ENCODE assay signal across 10 mouse cellular contexts in the genomic region with DNA sequence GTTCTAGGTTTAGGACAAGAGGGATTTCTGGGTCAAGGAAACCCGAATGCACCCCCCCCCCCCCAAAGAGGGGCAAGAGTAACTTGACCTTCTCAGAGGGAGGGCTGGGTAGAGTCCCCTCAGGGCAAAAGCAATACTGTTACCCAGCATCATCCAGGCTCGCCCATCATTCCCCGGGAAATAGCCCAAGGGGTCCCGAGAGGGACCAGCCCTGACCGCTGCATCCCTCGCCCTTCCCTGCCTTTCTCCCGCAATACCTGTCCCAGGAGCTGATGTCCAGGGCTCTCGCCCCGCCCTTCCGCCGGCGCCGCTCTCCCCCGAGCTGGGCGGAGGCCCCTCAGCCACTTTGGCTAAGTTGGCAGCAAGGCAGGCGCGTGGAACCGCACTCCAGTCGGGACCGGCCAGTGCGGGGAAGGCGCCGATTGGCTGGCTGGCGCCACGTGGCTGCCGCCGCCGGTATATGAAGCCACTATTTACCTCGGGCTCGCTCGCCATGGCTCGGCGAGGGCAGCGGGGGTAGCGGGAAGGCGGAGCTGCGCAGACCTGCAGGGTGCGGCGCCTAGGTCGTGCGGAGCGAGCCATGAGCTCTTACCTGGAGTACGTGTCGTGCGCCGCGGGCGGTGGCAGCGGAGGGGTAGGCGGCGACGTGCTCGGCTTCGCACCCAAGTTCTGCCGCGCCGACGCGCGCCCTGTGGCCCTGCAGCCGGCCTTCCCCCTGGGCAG. TPM values are rescaled to one million over a fixed set of nuclear protein-coding genes. Genes with fewer than 3 reads are reported as not detected.
DNase-seq lines count a peak whose midpoint lies in the region; ATAC-seq and TF ChIP-seq lines count a peak whose summit lies in the region.
"Had no signal": no experiment of that assay in that cellular context is flagged by ENCODE, and none has a peak within 500 bp of the region (broad histone marks: within the 10 kb centered on the region; RNA-seq: fewer than 3 reads in every experiment).

Gene Hoxd1, plus strand, starts transcription at position 459 of the 723 bp plus-strand sequence.

- H3K9ac ChIP-seq in forebrain, embryonic 11.5 days (ENCODE audit: low read length), result no peak within 1 kb of the TSS
- peak within 1 kb of the TSS; percentile 18; the same call in 1 of the 2 replicates for H3K9ac ChIP-seq in intestine, embryonic 15.5 days
- no peak within 1 kb of the TSS for H3K9ac ChIP-seq in liver, embryonic 16.5 days (ENCODE audit: low read depth, low read length)

- peaks cover 71% of the 10 kb centered on the region for H3K27me3 ChIP-seq in forebrain, embryonic 11.5 days (ENCODE audit: control insufficient read depth, insufficient read depth, low read length)
- peaks cover 58% of the 10 kb centered on the region for H3K27me3 ChIP-seq in intestine, embryonic 15.5 days (replicated peaks)
- peaks cover 68% of the 10 kb centered on the region for H3K27me3 ChIP-seq in liver, embryonic 16.5 days (ENCODE audit: control insufficient read depth, insufficient read depth, low read depth, low read length)
- H3K27me3 ChIP-seq in testis, adult 2 months (ENCODE audit: control insufficient read depth, insufficient read depth, low read length), result no peaks in the 10 kb centered on the region

- H3K36me3 ChIP-seq in forebrain, embryonic 11.5 days (ENCODE audit: control insufficient read depth, insufficient read depth, low read length), result no peaks in the 10 kb centered on the region
- no peaks in the 10 kb centered on the region for H3K36me3 ChIP-seq in intestine, embryonic 15.5 days
- no peaks in the 10 kb centered on the region for H3K36me3 ChIP-seq in liver, embryonic 16.5 days (ENCODE audit: control insufficient read depth, insufficient read depth)
- H3K36me3 ChIP-seq in testis, adult 2 months (ENCODE audit: control insufficient read depth, insufficient read depth, low read length), result no peaks in the 10 kb centered on the region

- H3K4me1 ChIP-seq in forebrain, embryonic 11.5 days (replicated peaks; ENCODE audit: control insufficient read depth, insufficient read depth, low read length), result peaks cover 8% of the 10 kb centered on the region
- H3K4me1 ChIP-seq in intestine, embryonic 15.5 days (replicated peaks), result peaks cover 17% of the 10 kb centered on the region
- no peaks in the 10 kb centered on the region; the same call in 1 of the 2 replicates for H3K4me1 ChIP-seq in liver, embryonic 16.5 days (ENCODE audit: control insufficient read depth, low read depth, low read length)
- H3K4me1 ChIP-seq in testis, adult 2 months (ENCODE audit: control insufficient read depth, insufficient read depth, low read length), result peaks cover 13% of the 10 kb centered on the region

- H3K4me2 ChIP-seq in forebrain, embryonic 11.5 days (ENCODE audit: low read depth, low read length, severe bottlenecking), result peak within 1 kb of the TSS; percentile 69
- peak within 1 kb of the TSS; percentile 98 for H3K4me2 ChIP-seq in intestine, embryonic 15.5 days (replicated peaks)
- peak within 1 kb of the TSS; percentile 41 for H3K4me2 ChIP-seq in liver, embryonic 16.5 days (ENCODE audit: low read depth, low read length)

- H3K4me3 ChIP-seq in forebrain, embryonic 11.5 days (ENCODE audit: low read depth, low read length), result peak within 1 kb of the TSS; percentile 40
- peak within 1 kb of the TSS; percentile 53 for H3K4me3 ChIP-seq in intestine, embryonic 15.5 days (replicated peaks)
- peak within 1 kb of the TSS; percentile 40 for H3K4me3 ChIP-seq in liver, embryonic 16.5 days (ENCODE audit: low read depth, low read length)
- H3K4me3 ChIP-seq in testis, adult 2 months (ENCODE audit: control insufficient read depth, low read depth, low read length), result peak within 1 kb of the TSS; percentile 52
- H3K4me3 ChIP-seq: erythroblast, embryonic 14.5 days had no signal

- 1% methylated on average over 61 of the region's 61 CpGs for WGBS in forebrain, embryonic 11.5 days
- under 1% methylated on average over 60 of the region's 61 CpGs for WGBS in intestine, embryonic 15.5 days
- WGBS in liver, embryonic 16.5 days (ENCODE audit: insufficient replicate concordance), result under 1% methylated on average over 60 of the region's 61 CpGs

- H3K27ac ChIP-seq in forebrain, embryonic 11.5 days (ENCODE audit: low read depth, low read length), result no peak within 1 kb of the TSS
- H3K27ac ChIP-seq in intestine, embryonic 15.5 days, result no peak within 1 kb of the TSS
- H3K27ac ChIP-seq in liver, embryonic 16.5 days (ENCODE audit: low read length), result no peak within 1 kb of the TSS
- no peak within 1 kb of the TSS for H3K27ac ChIP-seq in testis, adult 2 months (ENCODE audit: control insufficient read depth, insufficient read depth, low read depth, low read length)

- peak; percentile 33 to 35 for DNase-seq in cerebellum, postnatal 14 days
- DNase-seq in cerebellum, postnatal 36 days, result no peak
- peak; percentile 60 for DNase-seq in ES-CJ7 (ENCODE audit: low read depth, low spot score)
- peak; percentile 80 for DNase-seq in forebrain, embryonic 11.5 days (ENCODE audit: low spot score)
- no peak for DNase-seq in spleen, postnatal 10 days (ENCODE audit: low spot score in 2 of 2)

- ATAC-seq in forebrain, embryonic 11.5 days (replicated peaks; ENCODE audit: low FRiP score), result peak; percentile 63; the same call in 1 of the 2 replicates
- ATAC-seq in intestine, embryonic 15.5 days, result peak; percentile 92
- ATAC-seq in liver, embryonic 16.5 days (ENCODE audit: low read depth), result no peak

- H3K9me3 ChIP-seq in forebrain, embryonic 11.5 days (ENCODE audit: control insufficient read depth, low read length), result no peaks in the 10 kb centered on the region
- no peaks in the 10 kb centered on the region for H3K9me3 ChIP-seq in intestine, embryonic 15.5 days
- H3K9me3 ChIP-seq in liver, embryonic 16.5 days (replicated peaks; ENCODE audit: control insufficient read depth, low read length), result no peaks in the 10 kb centered on the region

- no peak for TF ChIP-seq CTCF in testis, adult 2 months (IDR thresholded peaks at IDR 0.05; ENCODE audit: control insufficient read depth, insufficient read depth, insufficient replicate concordance, low read depth, low read length)

- no peak for TF ChIP-seq POLR2A in testis, adult 2 months (IDR thresholded peaks at IDR 0.05; ENCODE audit: control insufficient read depth, low read depth, low read length)

RNA-seq across cellular contexts. Expression of gene Hoxd1, which starts in this region (rescaled TPM):
- polyA plus RNA-seq in forebrain, embryonic 11.5 days (2014; fragmentation: Nextera tagmentation; extraction: Ambion mirVana), result not detected in 2 replicates
- 0.09 and 0.10 TPM in 2 replicates for polyA plus RNA-seq in intestine, embryonic 15.5 days (2015; fragmentation: Nextera tagmentation; extraction: Ambion mirVana)
- polyA plus RNA-seq in liver, embryonic 16.5 days (2015; fragmentation: Nextera tagmentation; extraction: Ambion mirVana), result not detected in 2 replicates
- not detected in 2 replicates for polyA plus RNA-seq in testis, adult 2 months (2012; rRNA removed)
- polyA plus RNA-seq: erythroblast, embryonic 14.5 days; spleen, adult 2 months had no signal

Comparison
In these comparisons a context has a peak if more than half of its experiments do, and no peak if none do; other contexts are left out.
1. DNase-seq: peak in cerebellum, postnatal 14 days (2 of 2) and ES-CJ7 (single experiment); none in cerebellum, postnatal 36 days (0 of 2) and spleen, postnatal 10 days (0 of 2).
2. Peak in DNase-seq, ATAC-seq, H3K4me3 ChIP-seq and H3K4me2 ChIP-seq in forebrain, embryonic 11.5 days; RNA of the gene not detected or under 1 TPM.
3. Peak in ATAC-seq, H3K4me3 ChIP-seq, H3K9ac ChIP-seq and H3K4me2 ChIP-seq in intestine, embryonic 15.5 days; RNA of the gene not detected or under 1 TPM.
4. H3K4me2 ChIP-seq: peak in every context shown above with its lines; median percentile 98 in intestine, embryonic 15.5 days; 69 in forebrain, embryonic 11.5 days; 41 in liver, embryonic 16.5 days.
5. Peak in every context shown above with its lines, with median percentiles within 50 percentile points of each other: H3K4me3 ChIP-seq.